ENCODE assay signal across 27 mouse cellular contexts in the genomic region with DNA sequence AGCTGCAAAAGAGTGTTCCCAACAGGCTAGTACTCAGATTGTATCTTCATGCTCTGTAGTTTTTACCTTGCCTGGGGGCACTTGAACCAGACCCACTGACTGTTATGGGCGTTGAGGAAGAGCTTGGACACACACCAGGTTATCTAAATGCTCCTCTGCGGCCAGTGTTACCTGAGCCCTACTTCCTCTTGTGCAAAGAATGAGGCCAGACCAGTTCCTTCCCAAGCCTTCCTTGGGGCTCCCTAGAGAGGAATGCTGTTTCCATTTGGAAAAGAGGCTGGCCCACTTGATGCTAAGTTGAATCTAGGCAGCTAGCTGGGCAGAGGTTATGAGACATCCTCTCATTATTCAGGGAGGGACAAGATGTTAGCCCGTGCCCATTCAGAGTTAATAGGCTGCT. TPM values are rescaled to one million over a fixed set of nuclear protein-coding genes. Genes with fewer than 3 reads are reported as not detected.
DNase-seq lines count a peak whose midpoint lies in the region; ATAC-seq and TF ChIP-seq lines count a peak whose summit lies in the region.
"Had no signal": no experiment of that assay in that cellular context is flagged by ENCODE, and none has a peak within 500 bp of the region (broad histone marks: within the 10 kb centered on the region; RNA-seq: fewer than 3 reads in every experiment).

No protein-coding gene starts in this region.

- 52% methylated on average over 3 of the region's 3 CpGs for WGBS in stomach, postnatal 0 days

- H3K4me1 ChIP-seq in stomach, postnatal 0 days (replicated peaks; ENCODE audit: control insufficient read depth, insufficient read depth): no peaks in the 10 kb centered on the region
- H3K4me1 ChIP-seq: hindbrain, embryonic 12.5 days; intestine, embryonic 15.5 days; neural tube, embryonic 15.5 days had no signal

- peak; percentile 67; the same call in 1 of the 2 replicates for ATAC-seq in stomach, postnatal 0 days (ENCODE audit: low FRiP score, low TSS enrichment)
- ATAC-seq: forebrain, embryonic 14.5 days; hindbrain, postnatal 0 days; intestine, embryonic 15.5 days had no signal

- H3K36me3 ChIP-seq in stomach, postnatal 0 days (ENCODE audit: control insufficient read depth, insufficient read depth, low read length): no peaks in the 10 kb centered on the region
- H3K36me3 ChIP-seq: hindbrain, embryonic 12.5 days; intestine, embryonic 15.5 days; neural tube, embryonic 15.5 days had no signal

- H3K27ac ChIP-seq in stomach, postnatal 0 days (replicated peaks): no peak overlapping the region
- H3K27ac ChIP-seq: hindbrain, embryonic 12.5 days; hindbrain, postnatal 0 days; intestine, embryonic 15.5 days; liver, embryonic 14.5 days; neural tube, embryonic 15.5 days had no signal

- no peak overlapping the region for H3K4me3 ChIP-seq in stomach, postnatal 0 days (ENCODE audit: low read depth, low read length)
- H3K4me3 ChIP-seq: hindbrain, embryonic 12.5 days; intestine, embryonic 15.5 days; neural tube, embryonic 15.5 days had no signal

- H3K9me3 ChIP-seq in stomach, postnatal 0 days (ENCODE audit: control insufficient read depth, low read length): no peaks in the 10 kb centered on the region
- H3K9me3 ChIP-seq: hindbrain, embryonic 12.5 days; intestine, embryonic 15.5 days; neural tube, embryonic 15.5 days had no signal

- no peak for TF ChIP-seq EP300 in stomach, postnatal 0 days (optimal IDR thresholded peaks at IDR 0.05)

- no peak for TF ChIP-seq CTCF in stomach, postnatal 0 days (IDR thresholded peaks at IDR 0.05; ENCODE audit: low read depth)

- no peak overlapping the region for H3K9ac ChIP-seq in stomach, postnatal 0 days (ENCODE audit: low read length)
- H3K9ac ChIP-seq: hindbrain, embryonic 12.5 days; intestine, embryonic 15.5 days; liver, embryonic 14.5 days; neural tube, embryonic 15.5 days had no signal

- H3K4me2 ChIP-seq in stomach, postnatal 0 days (replicated peaks; ENCODE audit: low read depth): no peak overlapping the region
- H3K4me2 ChIP-seq: heart, embryonic 11.5 days; hindbrain, embryonic 12.5 days; intestine, embryonic 15.5 days; neural tube, embryonic 15.5 days had no signal

- intact Hi-C loops in left cerebral cortex, postnatal 25 days (cut with DNase I): no loop called here

- H3K27me3 ChIP-seq in stomach, postnatal 0 days (ENCODE audit: control insufficient read depth, insufficient read depth, low read length): no peaks in the 10 kb centered on the region
- H3K27me3 ChIP-seq: CH12.LX; hindbrain, embryonic 12.5 days; intestine, embryonic 15.5 days; neural tube, embryonic 15.5 days had no signal

- DNase-seq in embryo, embryonic 10 days (ENCODE audit: low spot score): peak; percentile 47
- no peak for DNase-seq in embryo, embryonic 10.5 days (ENCODE audit: low spot score)
- peak; percentile 54 for DNase-seq in urinary bladder, postnatal 14 days (ENCODE audit: low spot score)
- DNase-seq in urinary bladder, postnatal 4 days (ENCODE audit: low spot score in 2 of 2): no peak
- peak; percentile 17 for DNase-seq in lung, postnatal 10 days
- peak; percentile 35 for DNase-seq in stomach, postnatal 0 days (ENCODE audit: low spot score)
- DNase-seq in left cerebral cortex, postnatal 25 days (ENCODE audit: low spot score in 2 of 2): no peak
- DNase-seq in adrenal gland, adult 2 months: no peak
- DNase-seq: adrenal gland, postnatal 10 days; cerebellum, adult 8-10 months; cerebellum, postnatal 25 days; gastrocnemius, postnatal 36 days; heart, adult 18-20 months; heart, postnatal 36 days; kidney, adult 9 months; kidney, postnatal 25 days; liver; midbrain, embryonic 14.5 days; right cerebral cortex, postnatal 4 days had no signal

RNA-seq across cellular contexts. Expression of a gene that starts 26.1 kb away (rescaled TPM):
- polyA plus RNA-seq in stomach, postnatal 0 days (2015; fragmentation: Nextera tagmentation; extraction: Ambion mirVana): 22.5 and 22.8 TPM in 2 replicates
- 10 to 100 TPM; 64.0 to 65.5 TPM for total RNA-seq in left cerebral cortex, postnatal 25 days (2021)
- 10 to 100 TPM; 52.7 to 62.9 TPM for total RNA-seq in adrenal gland, adult 2 months (2021)
- polyA plus RNA-seq in adrenal gland, adult 2 months (2012; rRNA removed): 28.8 and 35.3 TPM in 2 replicates

Comparison
In these comparisons a context has a peak if more than half of its experiments do, and no peak if none do; other contexts are left out.
1. DNase-seq: peak in embryo, embryonic 10 days (single experiment), urinary bladder, postnatal 14 days (single experiment), lung, postnatal 10 days (single experiment) and stomach, postnatal 0 days (single experiment); none in embryo, embryonic 10.5 days (single experiment), urinary bladder, postnatal 4 days (0 of 2), left cerebral cortex, postnatal 25 days (0 of 2) and adrenal gland, adult 2 months (single experiment).